Mouse (Mus musculus) layer of hippocampus, adult 9-10 months (tissue): Measurements from ENCODE around the gene Icam4.
A peak's percentile ranks its signal among the peaks of the same experiment; 100 is the strongest.

Experiments used
- DNase-seq: peaks from one replicate; pipeline ENCODE4 v3.0.0; 2022; ENCODE audit warnings: low spot score

Gene Icam4

DNA sequence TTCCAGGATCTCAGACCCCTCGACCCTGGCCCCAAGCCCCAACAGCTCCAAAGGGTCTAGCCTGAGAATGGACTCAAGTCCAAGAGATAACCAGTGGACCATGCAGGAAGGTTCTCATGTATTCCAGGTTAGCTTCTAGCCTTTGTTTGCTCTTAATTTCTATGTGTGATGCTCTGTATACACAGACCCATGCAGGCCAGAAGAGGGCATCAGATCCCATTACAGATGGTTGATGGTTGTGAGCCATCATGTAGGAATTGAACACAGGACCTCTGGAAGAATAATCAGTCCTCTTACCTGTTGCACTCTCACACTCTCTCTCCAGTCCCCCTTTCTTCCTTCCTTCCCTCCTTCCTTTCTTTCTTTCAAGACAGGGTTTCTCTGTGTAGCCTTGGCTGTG is 16.8 kb upstream of the Icam4 start:
- DNase-seq, result no peak

DNA sequence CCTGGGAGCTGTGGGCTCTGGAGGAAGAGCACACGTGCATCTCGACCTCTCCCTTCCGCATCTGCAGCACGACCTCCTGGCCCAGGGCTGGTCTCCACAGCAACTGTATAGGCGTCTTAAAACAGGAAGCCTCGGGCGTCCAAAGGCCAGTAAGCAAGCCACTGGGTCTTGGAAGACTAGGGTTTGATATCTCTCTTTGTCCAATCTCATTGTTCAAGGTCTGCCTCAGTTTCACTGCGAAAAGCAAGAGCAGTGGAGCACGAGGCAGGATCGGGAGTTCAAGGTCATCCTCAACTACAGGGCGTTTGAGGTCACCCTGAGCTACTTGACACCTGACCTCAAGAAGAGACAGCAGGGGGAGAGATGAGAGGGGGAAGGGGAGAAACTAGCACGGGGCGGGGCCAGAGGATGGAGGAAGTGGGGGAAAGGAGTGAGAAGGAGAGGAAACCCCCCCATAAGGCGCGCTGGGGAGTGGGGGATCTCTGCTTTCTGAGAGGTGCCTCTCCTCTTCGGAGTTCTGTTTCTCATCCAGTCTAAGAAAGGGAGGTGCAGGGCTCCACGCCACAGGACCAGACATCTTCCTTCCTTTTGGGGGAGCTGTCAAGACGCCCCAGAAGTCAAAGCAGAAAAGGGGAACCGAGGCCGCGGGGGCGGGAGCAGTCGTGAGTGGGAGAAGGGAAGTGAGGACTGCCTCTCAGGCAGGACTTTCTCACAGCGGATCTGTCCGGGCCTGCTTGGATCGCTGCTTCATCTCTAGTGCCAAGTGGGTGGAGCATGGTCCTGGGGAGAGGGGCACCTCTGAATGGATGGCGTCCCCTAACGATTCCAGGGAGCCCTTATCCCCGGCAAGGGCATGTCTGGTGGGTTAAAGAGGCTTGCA is 14.2 kb upstream of the Icam4 start:
- no peak for DNase-seq

DNA sequence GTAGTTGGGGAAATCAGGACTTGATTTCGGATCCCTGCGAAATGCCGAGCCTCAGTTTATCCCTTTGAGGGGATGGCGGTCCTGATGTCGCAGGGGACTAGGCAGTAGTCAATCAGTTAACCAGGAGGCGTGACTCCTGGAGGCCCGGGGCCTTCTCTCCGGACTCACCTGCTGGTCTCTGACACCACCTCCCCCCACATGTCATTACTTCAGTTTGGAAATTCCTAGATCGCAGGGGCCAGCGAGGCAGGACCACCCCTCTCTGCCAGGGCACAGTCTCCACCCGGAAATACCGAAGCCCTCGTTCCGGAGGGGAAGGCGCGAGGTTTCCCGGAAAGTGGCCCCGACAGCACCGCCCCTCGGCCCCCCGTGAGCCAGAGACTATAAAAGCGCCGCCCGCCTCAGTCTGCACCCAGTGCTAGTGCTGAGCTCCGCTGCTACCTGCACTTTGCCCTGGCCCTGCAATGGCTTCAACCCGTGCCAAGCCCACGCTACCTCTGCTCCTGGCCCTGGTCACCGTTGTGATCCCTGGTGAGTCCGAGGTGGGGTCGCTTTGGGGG is 13.5 kb upstream of the Icam4 start, which contains the start of gene Icam1:
Gene Icam1 (plus strand): TSS at position 415 of the 560 bp plus-strand sequence.
- no peak for DNase-seq

DNA sequence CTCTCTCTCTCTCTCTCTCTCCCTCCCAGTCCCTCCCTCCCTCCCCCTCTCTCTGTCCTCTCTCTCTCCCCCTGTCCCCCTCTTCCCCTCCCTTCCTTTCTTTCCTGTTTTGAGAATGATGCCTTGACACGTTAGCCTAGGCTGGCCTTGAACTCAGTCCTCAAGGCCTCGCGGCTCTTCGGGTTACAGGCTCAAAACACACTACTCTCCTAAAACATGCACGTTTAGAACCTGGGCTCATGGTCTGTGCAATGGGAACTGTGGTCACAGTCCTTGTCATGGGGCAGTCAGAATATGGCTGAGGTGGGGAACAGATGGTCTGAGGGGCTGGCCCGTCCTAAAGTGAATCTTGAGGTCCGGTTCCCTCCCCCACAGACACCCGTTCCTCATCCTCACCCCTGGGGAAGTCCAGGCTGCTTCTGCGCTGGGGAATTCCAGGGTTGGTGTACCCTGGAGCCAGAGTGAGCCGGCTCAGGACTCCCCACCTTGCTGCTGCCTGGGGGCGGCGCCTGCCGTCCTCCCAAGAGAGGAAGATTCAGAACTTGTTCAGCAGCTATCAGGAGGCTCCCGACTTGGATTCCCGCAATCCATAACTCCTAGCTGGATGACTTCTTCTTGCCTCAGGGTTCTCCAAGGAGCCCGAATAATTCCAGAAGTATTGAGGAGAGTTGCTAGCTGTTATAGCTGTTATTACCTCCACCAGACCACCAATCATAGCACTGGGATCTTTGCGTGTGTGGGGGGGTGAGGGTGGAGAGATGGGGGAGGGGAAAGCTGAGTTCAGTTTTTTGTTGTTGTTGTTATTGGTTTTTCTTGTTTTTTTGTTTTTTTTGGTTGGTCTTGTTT is 12.6 kb upstream of the Icam4 start:
- no peak for DNase-seq

DNA sequence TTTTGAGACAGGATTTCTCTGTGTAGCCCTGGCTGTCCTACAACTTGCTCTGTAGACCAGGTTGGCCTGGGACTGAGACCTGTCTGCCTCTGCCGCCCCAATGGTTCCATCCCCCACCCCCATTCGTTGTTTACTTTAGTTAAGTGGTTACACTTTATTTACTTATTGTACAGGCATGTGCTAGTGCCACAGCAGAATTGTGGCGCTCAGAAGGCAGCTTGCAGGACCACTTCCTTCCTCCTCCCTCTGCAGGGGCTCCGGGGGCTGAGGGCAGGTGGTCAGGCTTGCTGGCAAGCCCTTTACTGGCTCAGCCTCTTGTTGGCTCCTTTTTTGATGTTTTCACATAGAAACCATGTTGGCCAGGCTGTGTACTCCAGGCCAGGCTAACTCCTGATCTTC is 12.0 kb upstream of the Icam4 start:
- DNase-seq, result no peak

DNA sequence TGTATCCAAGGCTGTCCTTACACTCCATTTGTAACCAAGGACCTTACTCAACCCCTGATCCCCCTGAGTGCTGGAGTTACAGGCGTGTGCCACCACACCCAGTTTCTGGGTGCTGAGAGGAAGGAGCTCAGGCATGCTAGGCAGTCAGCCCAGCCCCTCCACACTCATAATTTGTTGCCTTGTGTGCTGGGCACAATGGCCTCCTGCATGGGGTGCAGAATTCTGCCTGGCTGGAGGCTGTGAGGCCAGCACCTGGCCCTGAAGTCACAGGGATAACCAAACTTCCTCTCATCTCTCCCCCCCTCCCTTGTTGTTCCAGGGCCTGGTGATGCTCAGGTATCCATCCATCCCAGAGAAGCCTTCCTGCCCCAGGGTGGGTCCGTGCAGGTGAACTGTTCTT is 10.6 kb upstream of the Icam4 start:
- DNase-seq, result no peak

DNA sequence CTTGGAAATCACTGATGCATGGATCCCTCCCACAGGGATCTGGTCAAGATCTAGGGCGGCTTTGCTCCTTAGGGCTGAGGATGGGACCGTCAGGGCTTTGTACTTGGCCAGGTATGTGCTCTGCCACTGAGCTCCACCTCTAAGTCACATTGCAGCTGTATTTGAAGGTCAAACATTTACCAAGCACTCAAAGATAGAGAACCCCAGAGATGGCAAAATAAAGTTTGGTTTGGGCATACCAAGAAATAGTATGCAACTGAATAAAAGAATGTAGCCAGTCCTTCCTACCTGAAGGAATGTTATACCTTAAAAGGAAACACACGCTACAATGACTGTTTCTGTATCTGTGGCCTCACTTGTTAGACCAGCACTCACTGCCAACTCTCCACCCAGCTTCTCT is 7.8 kb upstream of the Icam4 start:
- DNase-seq, result no peak

DNA sequence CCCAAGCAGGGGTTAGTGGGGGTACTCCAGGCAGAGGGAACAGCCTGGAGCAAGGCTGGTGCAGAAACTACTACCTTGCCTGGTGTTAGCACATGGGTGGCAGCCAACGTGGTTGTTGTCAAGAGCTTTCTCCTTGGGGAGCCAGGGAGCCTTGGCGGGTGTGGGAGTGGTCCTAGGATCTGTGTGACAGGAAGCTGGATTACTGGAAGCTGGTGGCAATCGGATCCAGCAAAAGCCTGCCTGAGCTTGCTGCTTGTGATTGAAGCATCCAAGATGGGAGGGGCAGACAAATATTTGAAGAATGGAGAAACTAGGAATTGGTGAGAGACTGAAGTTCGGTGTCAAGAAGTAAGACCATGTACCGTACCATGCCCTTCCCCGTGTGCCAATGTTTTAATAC is 6.9 kb upstream of the Icam4 start:
- DNase-seq, result no peak

DNA sequence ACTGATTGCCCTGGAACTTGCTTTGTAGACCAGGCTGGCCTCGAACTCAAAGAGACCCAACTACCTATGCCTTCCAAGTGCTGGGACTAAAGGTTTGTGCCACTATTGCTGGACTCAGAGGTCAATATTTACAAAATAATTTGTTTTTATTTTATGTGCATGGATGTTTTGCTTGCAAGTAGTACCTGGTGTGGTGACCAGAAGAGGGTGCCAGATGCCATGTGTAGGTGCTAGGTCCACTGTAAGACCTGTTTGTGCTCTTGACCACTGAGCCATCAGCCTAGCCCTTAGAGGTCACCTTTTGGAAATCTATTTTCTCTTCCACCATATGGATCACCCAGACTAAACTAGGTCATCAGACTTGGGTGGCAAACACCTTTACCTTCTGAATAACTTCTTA is 6.4 kb upstream of the Icam4 start:
- DNase-seq, result no peak

DNA sequence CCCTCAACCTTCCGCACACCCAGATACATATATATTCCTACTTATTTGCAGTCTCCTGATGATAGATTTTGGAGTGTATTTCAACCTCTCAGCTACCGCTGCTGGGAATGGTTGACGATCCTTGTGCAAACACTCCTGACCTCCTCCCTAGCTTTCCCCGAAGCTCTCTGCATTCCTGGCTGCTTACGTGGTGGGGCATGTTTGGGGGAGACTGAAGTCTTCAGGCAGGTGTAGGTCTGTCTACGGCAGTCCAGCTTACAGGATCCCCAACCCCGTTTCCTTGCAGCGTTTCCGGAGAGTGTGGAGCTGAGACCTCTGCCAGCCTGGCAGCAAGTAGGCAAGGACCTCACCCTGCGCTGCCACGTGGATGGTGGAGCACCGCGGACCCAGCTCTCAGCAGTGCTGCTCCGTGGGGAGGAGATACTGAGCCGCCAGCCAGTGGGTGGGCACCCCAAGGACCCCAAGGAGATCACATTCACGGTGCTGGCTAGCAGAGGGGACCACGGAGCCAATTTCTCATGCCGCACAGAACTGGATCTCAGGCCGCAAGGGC is 3.8 kb upstream of the Icam4 start:
- DNase-seq, result no peak

DNA sequence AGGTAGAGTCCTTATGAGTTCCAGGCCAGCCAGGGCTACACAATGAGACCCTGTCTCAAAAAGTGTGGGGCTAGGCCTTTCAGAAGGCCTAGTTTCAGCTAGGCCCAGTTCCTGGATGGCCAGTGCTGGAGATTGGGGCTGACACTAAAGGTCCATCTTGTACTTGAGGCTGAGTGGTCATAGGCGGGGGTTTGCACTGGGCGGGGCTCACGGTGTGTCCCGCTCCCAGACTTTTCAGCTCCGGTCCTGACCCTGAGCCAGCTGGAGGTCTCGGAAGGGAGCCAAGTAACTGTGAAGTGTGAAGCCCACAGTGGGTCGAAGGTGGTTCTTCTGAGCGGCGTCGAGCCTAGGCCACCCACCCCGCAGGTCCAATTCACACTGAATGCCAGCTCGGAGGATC is 2.3 kb upstream of the Icam4 start:
- no peak for DNase-seq

DNA sequence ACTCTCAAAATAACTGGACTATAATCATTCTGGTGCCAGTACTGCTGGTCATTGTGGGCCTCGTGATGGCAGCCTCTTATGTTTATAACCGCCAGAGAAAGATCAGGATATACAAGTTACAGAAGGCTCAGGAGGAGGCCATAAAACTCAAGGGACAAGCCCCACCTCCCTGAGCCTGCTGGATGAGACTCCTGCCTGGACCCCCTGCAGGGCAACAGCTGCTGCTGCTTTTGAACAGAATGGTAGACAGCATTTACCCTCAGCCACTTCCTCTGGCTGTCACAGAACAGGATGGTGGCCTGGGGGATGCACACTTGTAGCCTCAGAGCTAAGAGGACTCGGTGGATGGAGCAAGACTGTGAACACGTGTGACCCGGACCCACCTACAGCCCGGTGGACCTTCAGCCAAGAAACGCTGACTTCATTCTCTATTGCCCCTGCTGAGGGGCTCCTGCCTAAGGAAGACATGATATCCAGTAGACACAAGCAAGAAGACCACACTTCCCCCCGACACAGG is 1.3 kb upstream of the Icam4 start:
- DNase-seq, result no peak

DNA sequence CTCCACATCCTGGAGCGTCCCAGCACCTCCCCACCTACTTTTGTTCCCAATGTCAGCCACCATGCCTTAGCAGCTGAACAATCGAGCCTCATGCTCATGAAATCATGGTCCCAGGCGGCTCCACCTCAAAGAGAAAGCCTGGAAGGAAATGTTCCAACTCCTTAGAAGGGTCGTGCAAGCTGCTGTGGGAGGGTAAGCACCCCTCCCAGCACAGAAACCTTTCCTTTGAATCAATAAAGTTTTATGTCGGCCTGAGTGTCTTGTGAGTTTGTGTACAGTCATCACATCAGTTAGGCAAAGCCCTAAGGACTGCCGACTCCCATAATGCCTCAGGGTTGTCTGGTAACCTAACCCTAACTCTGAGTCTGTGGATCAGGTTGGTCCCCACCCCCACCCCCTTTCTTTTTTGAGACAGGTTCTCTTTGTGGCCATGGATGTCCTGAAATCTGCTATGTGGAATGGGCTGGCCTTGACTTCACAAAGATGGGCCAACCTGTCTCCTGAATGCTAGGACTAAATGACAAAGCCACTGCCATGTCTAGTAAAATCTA is 538 bp upstream of the Icam4 start:
- no peak for DNase-seq

DNA sequence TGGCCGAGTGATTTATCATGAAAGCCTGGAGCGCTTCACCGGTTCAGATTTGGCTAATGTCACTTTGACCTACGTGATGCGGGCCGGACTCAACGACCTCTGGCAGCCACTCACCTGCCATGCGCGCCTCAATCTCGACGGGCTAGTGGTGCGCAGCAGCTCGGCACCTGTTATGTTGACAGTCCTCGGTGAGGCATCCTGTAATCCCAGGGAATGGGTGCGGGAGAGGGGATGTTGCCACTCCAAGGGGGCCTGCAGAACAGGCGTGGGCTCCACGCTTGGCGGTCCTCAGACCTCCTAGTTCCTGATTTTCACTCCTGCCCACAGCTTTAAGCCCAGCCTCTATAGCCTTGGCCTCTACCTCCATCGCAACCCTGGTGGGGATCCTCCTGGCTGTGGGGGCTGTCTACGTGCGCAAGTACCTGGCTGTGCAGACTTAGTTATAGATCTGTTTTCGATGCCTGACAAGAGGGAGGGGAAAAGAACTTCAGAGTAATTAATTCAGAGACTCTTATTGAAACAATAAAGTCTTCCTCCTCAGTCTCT is 955 bp downstream of the Icam4 start:
- DNase-seq, result no peak

DNA sequence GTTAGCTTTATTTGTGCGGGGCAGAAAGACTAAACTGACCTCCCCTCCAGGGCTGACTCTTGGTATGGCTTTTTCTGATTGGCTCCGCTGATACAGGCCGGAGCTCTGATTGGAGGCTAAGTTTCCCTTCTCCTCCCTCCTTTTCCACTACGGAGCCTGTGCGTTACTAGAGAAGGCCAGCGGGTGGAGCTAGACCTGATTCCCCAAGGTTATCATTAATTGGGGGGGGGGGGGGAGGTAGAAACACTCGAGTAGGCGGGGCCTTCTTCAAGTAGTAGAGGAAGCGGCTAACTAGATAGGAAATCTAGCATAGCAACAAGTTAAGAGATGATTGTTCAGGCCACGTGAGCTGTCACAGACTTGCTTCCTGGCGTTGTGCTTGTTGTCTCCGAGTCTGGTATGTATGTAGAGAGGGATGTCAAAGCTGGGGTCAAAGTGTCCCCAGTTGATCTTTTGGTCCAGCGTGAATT is 1.6 kb downstream of the Icam4 start:
- DNase-seq, result peak; percentile 78

DNA sequence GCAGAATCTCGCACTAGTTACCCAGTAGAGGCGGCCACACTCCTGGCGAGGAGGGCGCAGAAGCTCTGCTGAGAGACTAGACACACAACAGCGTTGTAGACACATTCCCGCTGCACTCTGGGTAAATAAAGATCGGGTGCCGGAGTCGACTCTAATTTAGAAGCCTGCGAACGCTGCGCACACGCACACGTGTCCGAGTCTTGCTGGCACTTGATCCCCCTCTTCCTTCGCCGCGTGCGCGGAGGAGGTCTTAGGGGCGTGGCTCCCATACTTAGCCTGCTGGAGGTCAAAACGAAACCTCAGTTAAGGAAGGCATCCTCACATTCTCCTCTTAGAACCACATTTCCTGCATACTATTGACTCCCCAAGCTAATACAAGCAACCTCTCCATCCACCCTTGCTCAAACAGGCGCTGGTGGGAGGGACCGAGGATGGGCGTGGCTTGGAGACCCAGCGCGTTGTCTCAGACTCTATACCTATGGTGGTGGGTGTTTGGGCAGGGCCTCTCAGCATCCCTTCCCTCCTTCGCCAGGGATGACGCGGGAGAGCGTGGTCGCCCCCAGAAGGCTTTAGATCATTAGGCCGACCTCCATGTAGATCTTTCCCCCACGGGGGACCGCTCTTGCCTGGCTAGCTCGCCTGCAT is 2.2 kb downstream of the Icam4 start:
- DNase-seq, result no peak

DNA sequence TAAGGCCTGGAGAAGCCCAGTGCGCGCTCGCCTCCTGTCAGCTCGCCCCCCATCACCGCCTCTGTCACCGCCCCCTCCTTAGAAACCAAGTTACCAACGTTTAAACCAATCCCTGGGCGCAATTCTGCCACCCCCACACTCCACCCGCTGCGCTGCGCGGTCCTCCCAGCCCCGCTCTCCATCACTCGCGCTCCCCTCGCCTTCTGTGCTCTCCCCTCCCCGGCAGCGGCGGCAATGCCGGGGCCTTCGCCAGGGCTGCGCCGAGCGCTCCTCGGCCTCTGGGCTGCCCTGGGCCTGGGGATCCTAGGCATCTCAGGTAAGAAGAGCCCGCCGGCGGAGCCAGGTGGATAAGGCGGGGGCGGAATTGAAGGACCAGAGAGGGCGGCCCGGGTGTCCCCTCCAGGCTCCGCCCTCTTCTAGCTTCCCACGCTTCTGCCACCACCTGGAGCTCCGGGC is 2.8 kb downstream of the Icam4 start, which contains the start of gene Icam5:
Gene Icam5 (plus strand): TSS at position 178 of the 456 bp plus-strand sequence.
- DNase-seq, result no peak

DNA sequence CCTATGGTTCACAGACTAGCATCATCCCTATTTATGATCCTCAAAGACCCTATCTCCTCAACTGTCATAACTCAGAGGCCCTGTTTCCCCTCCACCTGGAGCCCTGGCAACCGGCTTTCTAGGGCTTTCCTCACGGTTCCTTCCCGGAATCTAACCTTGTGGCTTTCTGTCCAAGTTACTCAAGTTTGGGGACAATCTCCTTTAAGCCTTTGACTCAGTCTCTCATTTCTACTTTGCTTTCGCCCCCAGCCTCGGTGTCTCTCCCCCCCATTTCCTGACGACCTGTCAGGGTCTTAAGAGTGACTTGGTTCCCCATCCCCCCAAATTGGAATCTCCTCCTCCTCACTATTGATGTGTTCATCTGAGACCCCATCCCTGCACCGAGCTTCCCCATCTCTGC is 3.3 kb downstream of the Icam4 start:
- no peak for DNase-seq

DNA sequence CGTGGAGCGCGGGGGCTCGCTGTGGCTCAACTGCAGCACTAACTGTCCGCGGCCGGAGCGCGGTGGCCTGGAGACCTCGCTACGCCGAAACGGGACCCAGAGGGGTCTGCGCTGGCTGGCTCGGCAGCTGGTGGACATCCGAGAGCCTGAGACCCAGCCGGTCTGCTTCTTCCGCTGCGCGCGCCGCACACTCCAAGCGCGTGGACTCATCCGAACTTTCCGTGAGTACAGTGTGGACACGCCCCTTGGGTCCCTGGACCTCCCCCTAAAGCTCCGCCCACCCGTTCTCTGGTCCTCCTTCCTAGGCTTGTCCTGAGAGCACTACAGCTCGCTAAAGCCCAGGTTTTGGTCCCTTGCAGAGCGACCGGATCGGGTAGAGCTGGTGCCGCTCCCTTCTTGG is 4.0 kb downstream of the Icam4 start:
- DNase-seq, result no peak

DNA sequence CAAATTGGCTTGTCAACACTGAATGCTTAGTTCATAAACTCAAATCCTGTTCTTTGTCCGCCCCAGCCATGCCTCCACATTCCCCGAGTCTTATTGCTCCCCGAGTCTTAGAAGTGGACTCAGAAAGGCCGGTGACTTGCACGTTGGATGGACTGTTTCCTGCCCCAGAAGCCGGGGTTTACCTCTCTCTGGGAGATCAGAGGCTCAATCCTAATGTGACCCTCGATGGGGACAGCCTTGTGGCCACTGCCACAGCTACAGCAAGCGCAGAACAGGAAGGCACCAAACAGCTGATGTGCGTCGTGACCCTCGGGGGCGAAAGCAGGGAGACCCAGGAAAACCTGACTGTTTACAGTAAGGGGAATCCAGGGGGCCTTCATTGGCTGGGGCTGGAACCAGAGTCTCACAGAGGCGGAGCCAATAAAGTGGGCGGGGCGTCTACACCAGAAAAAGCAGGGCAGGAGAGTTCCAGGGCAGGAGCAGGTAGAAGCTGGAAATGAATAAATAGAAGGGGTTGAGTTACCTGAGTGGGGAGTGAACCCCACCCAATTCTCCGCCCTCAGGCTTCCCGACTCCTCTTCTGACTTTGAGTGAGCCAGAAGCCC is 5.4 kb downstream of the Icam4 start:
- DNase-seq, result no peak
